Mouse (Mus musculus) c-Kit-positive CD71-positive TER-119-positive erythroid progenitor cells, embryonic 14.5 days (primary cell): Measurements from ENCODE around the gene Qtrt2.

Experiments used
- DNase-seq: peaks from one replicate; pipeline ENCODE4 v3.0.0-alpha.2; 2013; ENCODE audit warnings: low spot score

Gene Qtrt2

DNA sequence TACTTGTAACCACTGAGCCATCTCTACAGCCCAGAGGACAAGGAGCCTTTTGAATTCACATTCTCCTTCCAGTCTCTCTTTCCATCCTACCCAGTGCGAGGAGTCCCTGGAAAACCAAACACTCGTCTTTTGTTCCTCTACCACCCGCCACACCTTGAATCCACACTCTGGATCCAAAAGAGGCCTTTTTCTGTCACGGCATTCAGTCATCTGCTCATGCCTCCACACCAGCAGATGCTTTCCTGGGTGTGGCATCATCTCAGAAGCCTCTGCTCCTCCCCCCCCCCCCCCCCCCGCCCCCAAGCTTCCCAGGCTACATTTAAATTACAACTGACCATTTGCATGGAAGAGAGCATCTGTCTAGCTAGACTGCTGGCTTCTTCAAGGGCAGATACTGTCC lies 110.3 kb downstream of the Qtrt2 start:
- no peak for DNase-seq

DNA sequence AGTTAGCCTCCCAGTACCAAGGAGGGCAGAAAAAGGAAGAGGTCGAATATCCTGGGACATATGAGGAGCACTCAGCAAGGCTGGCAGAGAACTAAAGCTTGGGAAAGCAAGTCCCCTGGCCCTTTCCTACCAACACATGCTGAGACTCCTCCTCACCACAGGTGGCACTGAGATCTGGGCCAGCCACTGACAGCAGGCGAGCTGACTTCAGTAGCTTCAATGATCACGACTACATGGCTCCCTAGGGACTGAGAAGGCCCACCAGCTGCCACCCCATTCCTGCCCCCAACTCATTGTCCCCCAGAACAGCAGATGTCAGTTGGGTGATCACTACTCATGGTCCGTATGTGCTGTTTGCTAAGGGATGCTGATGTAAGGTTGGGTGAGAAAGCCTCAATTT lies 112.0 kb downstream of the Qtrt2 start:
- no peak for DNase-seq
